Mouse (Mus musculus) intestine, postnatal 0 days (tissue): ENCODE data around the gene Chd9. TPM values are rescaled to one million over a fixed set of nuclear protein-coding genes. Genes with fewer than 3 reads are reported as not detected.

Source experiments
- ATAC-seq: fragments of 200-750 bp; cut with Nextera tagmentation; 2 replicates; pipeline ENCODE4 v1.8.0; 2017; ENCODE audit warnings: mild to moderate bottlenecking, moderate TSS enrichment, moderate library complexity
- H3K27ac ChIP-seq: fragments of 300-500 bp; sonication (generic); 2 replicates; pipeline ENCODE4 v1.5.1; 2014; ENCODE audit warnings: mild to moderate bottlenecking, low read depth, low read length, moderate library complexity
- H3K27me3 ChIP-seq: fragments of 300-500 bp; sonication (generic); replicated peaks from 2 replicates; pipeline ENCODE4 v1.6.1; 2014; ENCODE audit warnings: low read length, mixed read lengths; ENCODE audit not compliant: control insufficient read depth, insufficient read depth
- H3K36me3 ChIP-seq: fragments of 300-500 bp; sonication (generic); 2 replicates; pipeline ENCODE4 v1.6.1; 2014; ENCODE audit warnings: mild to moderate bottlenecking, moderate library complexity; ENCODE audit not compliant: control insufficient read depth, insufficient read depth
- H3K4me1 ChIP-seq: fragments of 300-500 bp; sonication (generic); replicated peaks from 2 replicates; pipeline ENCODE4 v1.6.1; 2014; ENCODE audit warnings: antibody characterized with exemption, low read length, mixed read lengths; ENCODE audit not compliant: control insufficient read depth, insufficient read depth
- H3K4me2 ChIP-seq: fragments of 300-500 bp; sonication (generic); replicated peaks from 2 replicates; pipeline ENCODE4 v1.6.1; 2014; ENCODE audit warnings: low read depth, mild to moderate bottlenecking, moderate library complexity
- H3K4me3 ChIP-seq: fragments of 300-500 bp; sonication (generic); 2 replicates; pipeline ENCODE4 v1.5.1; 2014; ENCODE audit warnings: low read depth, low read length
- H3K9ac ChIP-seq: fragments of 300-500 bp; sonication (generic); 2 replicates; pipeline ENCODE4 v1.6.1; 2014; ENCODE audit warnings: mild to moderate bottlenecking, low read depth, low read length
- H3K9me3 ChIP-seq: fragments of 300-500 bp; sonication (generic); 2 replicates; pipeline ENCODE4 v1.6.1; 2016; ENCODE audit warnings: mixed run types; ENCODE audit not compliant: control insufficient read depth
- CTCF ChIP-seq: sonication (generic); IDR thresholded peaks from 2 replicates; pipeline ENCODE4 v1.5.1; 2016; ENCODE audit warnings: low read depth, mild to moderate bottlenecking, control low read depth, antibody characterized with exemption, moderate library complexity
- WGBS: fragments of 180-500 bp; shearing (Covaris S2); extraction: QIAGEN DNeasy Blood & Tissue Kit; methylation state at CpG from one replicate; pipeline ENCODE4 v1.1.7; 2014; 5-methylcytosine and 5-hydroxymethylcytosine counted together
- polyA plus RNA-seq: library from polyadenylated mRNA; unstranded; fragments of >200 nt; fragmentation: Nextera tagmentation; extraction: Ambion mirVana; gene quantifications from 2 replicates; pipeline ENCODE4 v1.2.1, GENCODE M21; 2015

The Chd9 gene
- polyA plus RNA-seq, 1 experiment from 2014 or later: 236 TPM

GRCm38 (mm10) chr8:91070275-91070859 is 242.2 kb downstream of the Chd9 start:
- H3K9ac ChIP-seq: peak overlapping the region; percentile 88
- peaks cover 8% of the 10 kb centered on the region; the same call in 1 of the 2 replicates for H3K4me1 ChIP-seq
- peak overlapping the region; percentile 94 for H3K27ac ChIP-seq
- peak; percentile 82 for ATAC-seq
- 1% methylated on average over 34 of the region's 34 CpGs for WGBS
- TF ChIP-seq CTCF: no peak
- H3K36me3 ChIP-seq: peaks cover 6% of the 10 kb centered on the region; the same call in 1 of the 2 replicates
- H3K9me3 ChIP-seq: no peaks in the 10 kb centered on the region
- no peaks in the 10 kb centered on the region for H3K27me3 ChIP-seq
- H3K4me2 ChIP-seq: peak overlapping the region; percentile 79
- peak overlapping the region; percentile 91 for H3K4me3 ChIP-seq

GRCm38 (mm10) chr8:91077077-91077867 is 249.1 kb downstream of the Chd9 start:
- Histone ChIP-seq H3K4me2 (no peak overlapping the region), H3K27ac (no peak overlapping the region), H3K4me3 (no peak overlapping the region), H3K36me3 (peaks cover 39% of the 10 kb centered on the region), H3K27me3 (no peaks in the 10 kb centered on the region), H3K9me3 (no peaks in the 10 kb centered on the region), H3K9ac (no peak overlapping the region), H3K4me1 (no peaks in the 10 kb centered on the region)
- 87% methylated on average over 12 of the region's 12 CpGs for WGBS
- no peak for ATAC-seq
- no peak for TF ChIP-seq CTCF

GRCm38 (mm10) chr8:91079678-91080077 is 251.5 kb downstream of the Chd9 start:
- Histone ChIP-seq H3K9ac (no peak overlapping the region), H3K4me1 (no peaks in the 10 kb centered on the region), H3K36me3 (peaks cover 45% of the 10 kb centered on the region), H3K9me3 (no peaks in the 10 kb centered on the region), H3K27ac (no peak overlapping the region), H3K4me3 (no peak overlapping the region), H3K27me3 (no peaks in the 10 kb centered on the region), H3K4me2 (no peak overlapping the region)
- 93% methylated on average over 2 of the region's 2 CpGs for WGBS
- no peak for ATAC-seq
- TF ChIP-seq CTCF: peak; percentile 21; the same call in 1 of the 2 replicates

- TF ChIP-seq CTCF: no peak
- no peak overlapping the region for H3K4me3 ChIP-seq
- H3K9ac ChIP-seq: no peak overlapping the region
- no peak overlapping the region for H3K27ac ChIP-seq
- no peaks in the 10 kb centered on the region for H3K9me3 ChIP-seq
- WGBS: 79% methylated on average over 7 of the region's 7 CpGs
- no peak overlapping the region for H3K4me2 ChIP-seq
- no peaks in the 10 kb centered on the region for H3K27me3 ChIP-seq
- peaks cover 56% of the 10 kb centered on the region for H3K36me3 ChIP-seq
- ATAC-seq: no peak
- H3K4me1 ChIP-seq: no peaks in the 10 kb centered on the region
Measured at GRCm38 (mm10) chr8:91081911-91082310, 253.8 kb downstream of the Chd9 start.

- Histone ChIP-seq H3K4me3 (no peak overlapping the region), H3K4me2 (no peak overlapping the region), H3K9ac (no peak overlapping the region), H3K27ac (no peak overlapping the region), H3K36me3 (peaks cover 58% of the 10 kb centered on the region), H3K27me3 (no peaks in the 10 kb centered on the region), H3K4me1 (no peaks in the 10 kb centered on the region), H3K9me3 (no peaks in the 10 kb centered on the region)
- no peak for TF ChIP-seq CTCF
- 87% methylated on average over 12 of the region's 12 CpGs for WGBS
- no peak for ATAC-seq
Measured at GRCm38 (mm10) chr8:91082428-91082827, 254.3 kb downstream of the Chd9 start.

GRCm38 (mm10) chr8:91088452-91088851 is 260.3 kb downstream of the Chd9 start:
- Histone ChIP-seq H3K4me1 (no peaks in the 10 kb centered on the region), H3K36me3 (peaks cover 64% of the 10 kb centered on the region), H3K9me3 (no peaks in the 10 kb centered on the region), H3K4me3 (no peak overlapping the region), H3K9ac (no peak overlapping the region), H3K4me2 (no peak overlapping the region), H3K27me3 (no peaks in the 10 kb centered on the region), H3K27ac (no peak overlapping the region)
- WGBS: 93% methylated on average over 7 of the region's 7 CpGs
- no peak for ATAC-seq
- no peak for TF ChIP-seq CTCF
